Mouse (Mus musculus) midbrain, embryonic 10.5 days (tissue): Measurements from ENCODE around the gene Rabgap1. TPM values are rescaled to one million over a fixed set of nuclear protein-coding genes. Genes with fewer than 3 reads are reported as not detected.

Experiments
- DNase-seq: peaks from one replicate; pipeline ENCODE4 v3.0.0-alpha.2; 2017; ENCODE audit warnings: low spot score
- H3K27ac ChIP-seq: fragments of 300-500 bp; sonication (generic); replicated peaks from 2 replicates; pipeline ENCODE4 v1.5.1; 2016; ENCODE audit warnings: mild to moderate bottlenecking
- H3K27me3 ChIP-seq: fragments of 300-500 bp; sonication (generic); 2 replicates; pipeline ENCODE4 v1.6.1; 2016; ENCODE audit warnings: low read depth, mild to moderate bottlenecking; ENCODE audit not compliant: poor library complexity, severe bottlenecking
- H3K36me3 ChIP-seq: fragments of 300-500 bp; sonication (generic); 2 replicates; pipeline ENCODE4 v1.6.1; 2016; ENCODE audit warnings: mild to moderate bottlenecking, moderate library complexity
- H3K4me1 ChIP-seq: fragments of 300-500 bp; sonication (generic); 2 replicates; pipeline ENCODE4 v1.6.1; 2016
- H3K4me3 ChIP-seq: fragments of 300-500 bp; sonication (generic); 2 replicates; pipeline ENCODE4 v1.5.1; 2016; ENCODE audit warnings: mild to moderate bottlenecking, moderate library complexity
- H3K9me3 ChIP-seq: fragments of 300-500 bp; sonication (generic); replicated peaks from 2 replicates; pipeline ENCODE4 v1.6.1; 2016; ENCODE audit warnings: mild to moderate bottlenecking
- polyA plus RNA-seq: library from polyadenylated mRNA; unstranded; fragments of >200 nt; fragmentation: Nextera tagmentation; extraction: Ambion mirVana; gene quantifications from 2 replicates; pipeline ENCODE4 v1.2.1, GENCODE M21; 2016

Rabgap1 gene
- polyA plus RNA-seq, 1 experiment from 2014 or later: 43.4 TPM

DNA sequence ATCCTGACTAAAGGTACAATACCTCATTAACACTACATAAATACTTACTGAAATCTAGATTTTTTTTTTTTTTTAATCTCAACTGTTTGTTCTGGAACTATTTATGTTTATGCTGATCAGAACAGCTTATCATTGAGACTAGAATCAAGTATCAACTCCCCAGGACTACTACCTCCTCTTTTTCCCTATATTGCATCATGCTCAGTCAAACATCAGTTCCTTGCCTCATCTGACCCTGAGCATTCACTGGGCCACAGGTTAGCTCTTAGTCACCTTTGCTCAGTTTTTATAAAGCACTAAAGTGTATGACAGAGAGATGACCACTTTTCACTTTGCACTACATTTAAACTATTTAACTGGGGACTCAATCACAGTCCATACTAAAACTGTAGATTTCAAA lies 144.8 kb downstream of the Rabgap1 start:
- H3K4me3 ChIP-seq: no peak overlapping the region
- H3K36me3 ChIP-seq: peaks cover 47% of the 10 kb centered on the region
- H3K27me3 ChIP-seq: no peaks in the 10 kb centered on the region
- no peak overlapping the region for H3K27ac ChIP-seq
- DNase-seq: no peak
- H3K4me1 ChIP-seq: no peaks in the 10 kb centered on the region
- H3K9me3 ChIP-seq: no peaks in the 10 kb centered on the region

Other genes with a start within 250 kb of the Rabgap1 start
- gene Olfr366, start 231.7 kb upstream of the Rabgap1 start, polyA plus RNA-seq: not detected in 2 replicates
- not detected in 2 replicates for gene Olfr368, start 116.8 kb upstream of the Rabgap1 start, polyA plus RNA-seq
- 54.6 and 61.5 TPM in 2 replicates for gene Pdcl, start 83.9 kb upstream of the Rabgap1 start, polyA plus RNA-seq
- 16.1 and 19.7 TPM in 2 replicates for gene Rc3h2, start 20.4 kb upstream of the Rabgap1 start, polyA plus RNA-seq
- gene Zbtb26, start 144 bp upstream of the Rabgap1 start, polyA plus RNA-seq: 9.2 and 11.0 TPM in 2 replicates
- 5.9 and 7.3 TPM in 2 replicates for gene Zbtb6, start 108 bp upstream of the Rabgap1 start, polyA plus RNA-seq
- 1.1 and 1.8 TPM in 2 replicates for gene Gpr21, start 73.1 kb downstream of the Rabgap1 start, polyA plus RNA-seq